Mouse (Mus musculus) embryonic stem cell, embryonic (primary cell): ENCODE results near the gene Rassf5.

ENCODE experiments used
- CTCF ChIA-PET, 4 experiments: fragments of 300-600 bp in 2 of 4; fragments of 350-600 bp in 2 of 4; sonication (Branson Sonifier 250); formaldehyde crosslinking; loops; one replicate each; lab custom pipeline; 2022; ENCODE audit warnings: inconsistent platforms in 2 of 4; lab: Charles Lee
- POLR2A ChIA-PET, 4 experiments: fragments of 300-600 bp in 2 of 4; fragments of 350-600 bp in 2 of 4; sonication (Branson Sonifier 250); formaldehyde crosslinking; loops; one replicate each; lab custom pipeline; 2022; ENCODE audit warnings: antibody characterized with exemption in 4 of 4, inconsistent platforms in 1 of 4; lab: Charles Lee

Rassf5 gene

GRCm38 (mm10) chr1:131238931-131239381 lies 6.1 kb downstream of the Rassf5 start:
- CTCF ChIA-PET = interaction anchor here in 1 of 4 experiments (0.6 kb wide), 1 partner anchor 71 kb away, joined by 3 read pairs; no protein-coding TSS in a partner anchor

DNA sequence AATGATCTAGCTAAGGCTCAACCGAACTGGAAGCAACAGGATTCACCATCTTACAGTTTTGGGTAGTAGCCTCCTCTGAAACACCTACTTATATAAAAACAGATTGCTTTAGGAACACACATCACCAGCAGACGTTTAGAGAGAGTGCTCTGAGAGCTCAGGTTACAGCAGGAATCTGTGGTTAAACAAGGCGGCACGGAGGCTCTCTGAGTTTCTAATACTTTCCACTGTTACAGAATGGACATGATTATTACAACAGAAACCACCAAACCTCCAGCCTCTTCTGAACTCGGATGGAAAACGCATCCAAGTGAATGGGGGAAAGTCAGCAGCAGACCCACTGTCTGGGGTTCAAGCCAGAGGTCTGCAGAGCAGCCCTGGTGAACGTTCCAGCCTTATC lies 9.0 kb downstream of the Rassf5 start:
- ChIA-PET POLR2A (interaction anchor here in 2 of 4 experiments (0.6 to 2.0 kb wide), 3 partner anchors 9 to 129 kb away, joined by 3 to 8 read pairs (median 5); partner anchors contain the start of gene Rassf5 (in 1 of the 2)), CTCF (interaction anchor here in 3 of 4 experiments (0.6 to 1.2 kb wide), 4 partner anchors 10 to 310 kb away, joined by 3 to 5 read pairs (median 4); no protein-coding TSS in a partner anchor)

More at GRCm38 (mm10) chr1:131238931-131239381, 6.1 kb downstream of the Rassf5 start:
- POLR2A ChIA-PET = interaction anchor here in 2 of 4 experiments (1.0 to 1.9 kb wide), 3 partner anchors 11 to 327 kb away, joined by 3 to 4 read pairs (median 3); no protein-coding TSS in a partner anchor

- ChIA-PET POLR2A (interaction anchor here in 3 of 4 experiments (0.6 to 2.3 kb wide), 13 partner anchors 8 to 294 kb away, joined by 3 to 17 read pairs (median 4); partner anchors contain the start of genes Rassf5 (in 2 of the 3), Fam72a (in 1 of the 3) and Srgap2 (in 1 of the 3)), CTCF (interaction anchor here (0.6 to 3.2 kb wide), 12 partner anchors 8 to 37 kb away, joined by 3 to 15 read pairs (median 4); partner anchors contain the start of gene Rassf5 (in 4 of the 4))
Measured at GRCm38 (mm10) chr1:131233527-131233926, 11.5 kb downstream of the Rassf5 start.

- POLR2A ChIA-PET = interaction anchor here in 1 of 4 experiments (0.5 to 1.8 kb wide), 4 partner anchors 11 to 131 kb away, joined by 3 to 4 read pairs (median 3); partner anchors contain the start of gene Mapkapk2
- CTCF ChIA-PET = interaction anchor here (1.2 to 1.9 kb wide), 5 partner anchors 17 to 168 kb away, joined by 3 to 9 read pairs (median 4); partner anchors contain the start of gene Rassf5 (in 2 of the 4)
Measured at GRCm38 (mm10) chr1:131228659-131229058, 16.4 kb downstream of the Rassf5 start.

DNA sequence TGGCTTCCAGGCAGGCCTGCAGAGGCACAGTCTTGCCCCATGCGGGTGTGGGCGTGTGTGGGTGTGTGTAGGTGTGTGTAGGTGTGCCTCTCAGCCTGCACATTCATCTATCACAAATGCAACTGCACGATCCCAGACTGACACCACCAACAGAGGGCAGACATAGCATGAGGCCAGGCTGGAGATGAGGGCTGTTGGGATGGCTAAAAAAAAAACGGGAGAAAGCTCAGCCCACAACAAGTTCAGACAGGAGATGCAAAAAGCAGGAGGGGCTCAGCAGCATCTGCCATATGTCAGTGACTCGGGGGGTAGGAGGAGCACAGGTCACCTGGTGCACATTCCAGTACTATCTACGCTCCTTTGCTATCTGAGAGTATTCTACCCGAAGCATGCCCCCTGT lies 16.8 kb downstream of the Rassf5 start:
- ChIA-PET POLR2A (interaction anchor here in 1 of 4 experiments (0.5 to 1.8 kb wide), 5 partner anchors 11 to 130 kb away, joined by 3 to 4 read pairs (median 3); partner anchors contain the start of gene Mapkapk2), CTCF (interaction anchor here in 3 of 4 experiments (1.3 to 1.9 kb wide), 5 partner anchors 17 to 112 kb away, joined by 4 to 9 read pairs (median 4); partner anchors contain the start of gene Rassf5 (in 2 of the 3))

- POLR2A ChIA-PET = interaction anchor here in 1 of 4 experiments (0.9 kb wide), 1 partner anchor 20 kb away, joined by 3 read pairs; the partner anchor contains the start of gene Rassf5
Measured at GRCm38 (mm10) chr1:131224848-131225471, 20.1 kb downstream of the Rassf5 start.

DNA sequence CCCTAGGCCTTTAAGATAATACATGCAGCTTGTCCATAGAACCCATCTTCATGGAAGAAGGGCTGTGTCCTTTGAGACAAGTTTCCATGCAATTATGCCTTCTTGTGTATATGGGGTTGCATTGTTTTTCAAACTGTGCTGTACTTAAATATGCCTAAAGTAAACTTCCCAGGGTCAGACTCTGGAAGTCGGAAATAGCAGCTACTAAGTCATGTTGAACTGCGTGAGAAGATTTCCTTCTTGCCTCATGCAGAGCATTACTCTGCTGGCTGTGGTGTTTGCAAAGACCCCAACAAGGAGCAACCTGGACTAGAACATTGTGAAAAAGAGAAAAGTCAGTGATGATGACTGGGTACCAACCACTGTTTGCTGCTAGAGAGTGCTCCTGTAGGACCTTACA lies 21.7 kb downstream of the Rassf5 start:
- POLR2A ChIA-PET = no interaction called here
- CTCF ChIA-PET = interaction anchor here in 3 of 4 experiments (0.6 to 1.4 kb wide), 5 partner anchors 10 to 47 kb away, joined by 3 to 4 read pairs (median 3); partner anchors contain the start of gene Rassf5 (in 1 of the 3)

More at GRCm38 (mm10) chr1:131224848-131225471, 20.1 kb downstream of the Rassf5 start:
- CTCF ChIA-PET = interaction anchor here in 1 of 4 experiments (1.2 to 1.6 kb wide), 2 partner anchors 21 to 43 kb away, joined by 5 to 8 read pairs; partner anchors contain the start of gene Rassf5

DNA sequence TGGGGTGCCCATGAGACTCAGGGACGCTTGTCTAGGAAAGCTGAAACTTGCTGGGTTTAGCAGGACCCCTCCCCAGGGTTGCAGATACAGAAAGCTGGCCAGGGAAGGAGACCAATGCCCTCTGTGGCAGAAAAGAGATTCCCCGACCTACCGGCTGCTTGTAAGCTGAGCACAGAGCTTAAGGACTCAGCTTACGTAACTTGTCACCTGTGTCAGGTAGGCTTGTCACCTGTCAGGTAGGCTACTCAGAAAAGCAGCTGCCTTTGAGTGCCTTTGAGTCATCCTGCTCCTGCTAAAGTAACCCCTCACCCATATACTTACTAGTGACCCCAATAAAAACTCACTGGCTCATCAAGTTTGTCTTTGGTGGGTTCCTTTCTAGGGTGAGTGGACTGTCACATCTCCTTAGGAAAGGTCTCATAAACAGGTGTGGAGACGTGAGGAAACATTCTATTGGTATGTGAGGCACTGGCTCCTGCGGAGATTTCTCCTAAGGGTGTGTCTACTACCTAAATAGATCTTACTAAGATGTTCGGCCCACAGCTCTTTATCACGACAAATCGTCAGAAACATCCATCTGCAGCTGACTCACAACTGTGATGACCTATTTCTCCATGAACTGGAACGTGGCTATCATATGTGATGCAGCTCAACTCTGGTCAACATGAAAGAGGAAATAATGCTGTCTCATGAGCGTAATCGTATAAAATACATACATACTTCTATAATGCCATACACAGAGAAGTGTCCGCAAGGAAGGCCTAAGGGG lies 23.1 kb downstream of the Rassf5 start:
- CTCF ChIA-PET = interaction anchor here in 2 of 4 experiments (1.1 to 1.9 kb wide), 2 partner anchors 24 to 48 kb away, joined by 3 to 7 read pairs; no protein-coding TSS in a partner anchor
- POLR2A ChIA-PET = no interaction called here

GRCm38 (mm10) chr1:131218933-131219332 lies 26.1 kb downstream of the Rassf5 start:
- ChIA-PET POLR2A (no interaction called here), CTCF (no interaction called here)

GRCm38 (mm10) chr1:131213361-131213760 lies 31.7 kb downstream of the Rassf5 start:
- ChIA-PET POLR2A (interaction anchor here in 1 of 4 experiments (1.5 kb wide), 1 partner anchor 32 kb away, joined by 3 read pairs; the partner anchor contains the start of gene Rassf5), CTCF (no interaction called here)

GRCm38 (mm10) chr1:131212956-131213355 lies 32.1 kb downstream of the Rassf5 start:
- POLR2A ChIA-PET = interaction anchor here in 1 of 4 experiments (1.5 kb wide), 1 partner anchor 32 kb away, joined by 3 read pairs; the partner anchor contains the start of gene Rassf5
- CTCF ChIA-PET = no interaction called here

DNA sequence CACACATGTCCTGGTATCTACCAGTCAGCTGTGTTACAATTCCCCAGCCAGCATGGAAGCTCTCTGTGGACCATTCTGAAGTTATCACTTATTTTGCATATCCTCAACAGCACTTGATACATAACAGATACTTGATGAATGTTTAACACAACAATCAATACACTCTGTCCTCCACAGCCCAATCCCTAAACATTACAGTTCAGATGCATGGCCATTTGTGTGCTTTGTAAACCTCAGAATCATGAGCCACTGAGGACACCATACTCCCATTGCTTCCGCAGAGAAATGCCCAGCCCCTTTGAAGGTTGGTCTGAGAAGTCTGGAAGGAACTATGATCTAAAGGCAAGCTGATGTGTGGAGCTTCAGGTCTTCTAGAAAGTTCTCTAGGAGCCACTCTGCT lies 33.4 kb downstream of the Rassf5 start:
- ChIA-PET CTCF (interaction anchor here in 1 of 4 experiments (1.6 kb wide), 1 partner anchor 9 kb away, joined by 5 read pairs; no protein-coding TSS in a partner anchor), POLR2A (interaction anchor here in 1 of 4 experiments (1.2 kb wide), 1 partner anchor 34 kb away, joined by 3 read pairs; the partner anchor contains the start of gene Rassf5)

- ChIA-PET POLR2A (interaction anchor here in 3 of 4 experiments (0.7 to 1.8 kb wide), 4 partner anchors 10 to 60 kb away, joined by 4 to 7 read pairs (median 6); no protein-coding TSS in a partner anchor), CTCF (interaction anchor here (0.5 to 2.5 kb wide), 12 partner anchors 28 to 1771 kb away, joined by 3 to 10 read pairs (median 4); no protein-coding TSS in a partner anchor)
Measured at GRCm38 (mm10) chr1:131209971-131210426, 35.1 kb downstream of the Rassf5 start.

DNA sequence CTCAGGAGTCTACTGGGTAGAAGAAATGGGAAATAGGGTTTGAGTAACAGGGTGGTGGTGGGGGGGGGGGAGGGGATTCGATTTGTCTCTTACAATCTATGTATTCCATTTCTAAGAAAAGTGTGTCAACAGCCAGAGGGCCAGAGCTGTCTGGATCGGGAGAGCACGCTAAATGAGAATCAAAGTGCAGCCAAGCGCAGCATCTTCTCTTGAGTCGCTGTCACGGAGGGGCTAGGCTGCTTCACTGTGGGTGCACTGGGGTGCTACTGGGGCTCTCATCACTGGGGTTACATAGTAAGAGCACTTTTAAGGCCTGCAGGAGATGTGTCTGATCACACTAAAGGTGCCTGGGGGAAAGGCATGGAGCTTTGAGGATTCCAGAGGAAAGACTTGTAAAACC lies 36.3 kb downstream of the Rassf5 start:
- POLR2A ChIA-PET = interaction anchor here in 2 of 4 experiments (0.5 to 1.8 kb wide), 2 partner anchors 11 to 78 kb away, joined by 3 to 6 read pairs; no protein-coding TSS in a partner anchor
- CTCF ChIA-PET = interaction anchor here (0.9 to 2.5 kb wide), 6 partner anchors 27 to 82 kb away, joined by 3 to 10 read pairs (median 4); no protein-coding TSS in a partner anchor

DNA sequence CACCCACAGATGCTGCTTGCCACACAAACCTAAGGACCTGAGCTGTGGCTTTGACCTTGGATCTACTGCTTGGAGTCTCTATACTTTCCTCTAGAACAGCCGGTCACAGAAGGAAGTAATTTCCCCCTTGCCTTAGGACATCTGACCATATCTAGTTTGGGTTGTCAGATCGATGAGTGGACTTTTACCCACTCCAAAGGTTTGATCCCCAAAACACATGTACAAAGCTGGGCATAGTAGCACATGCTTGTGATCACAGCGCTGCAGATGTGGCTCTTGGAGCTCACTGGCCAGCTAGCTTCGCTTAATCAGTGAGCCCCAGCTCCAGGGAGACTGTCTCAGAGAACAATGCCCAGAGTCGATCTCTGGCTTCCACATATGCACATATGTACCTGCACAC lies 37.0 kb downstream of the Rassf5 start:
- POLR2A ChIA-PET = interaction anchor here in 1 of 4 experiments (1.2 kb wide), 1 partner anchor 14 kb away, joined by 3 read pairs; no protein-coding TSS in a partner anchor
- CTCF ChIA-PET = interaction anchor here in 2 of 4 experiments (0.9 to 2.5 kb wide), 4 partner anchors 16 to 91 kb away, joined by 3 to 10 read pairs (median 6); no protein-coding TSS in a partner anchor

GRCm38 (mm10) chr1:131207531-131207930 lies 37.5 kb downstream of the Rassf5 start:
- CTCF ChIA-PET = interaction anchor here (0.6 to 1.8 kb wide), 9 partner anchors 9 to 416 kb away, joined by 3 to 9 read pairs (median 3); no protein-coding TSS in a partner anchor
- POLR2A ChIA-PET = interaction anchor here in 1 of 4 experiments (0.7 to 1.8 kb wide), 4 partner anchors 9 to 82 kb away, joined by 3 to 6 read pairs (median 3); partner anchors contain the start of gene Rassf5

GRCm38 (mm10) chr1:131206342-131206741 lies 38.7 kb downstream of the Rassf5 start:
- CTCF ChIA-PET = interaction anchor here in 1 of 4 experiments (1.3 to 1.8 kb wide), 3 partner anchors 8 to 91 kb away, joined by 3 to 9 read pairs (median 5); no protein-coding TSS in a partner anchor
- POLR2A ChIA-PET = interaction anchor here in 1 of 4 experiments (1.8 kb wide), 1 partner anchor 81 kb away, joined by 6 read pairs; no protein-coding TSS in a partner anchor
